In genomic region chr4:138461471-138461870, GRCm38 (mm10) we compare ENCODE assay signal across 15 mouse cellular contexts.
"Had no signal": no experiment of that assay in that cellular context is flagged by ENCODE, and none has a peak within 500 bp of the region (broad histone marks: within the 10 kb centered on the region; RNA-seq: fewer than 3 reads in every experiment).

No protein-coding gene starts in this region.

- H3K9me3 ChIP-seq: liver, embryonic 12.5 days; midbrain, embryonic 10.5 days; midbrain, embryonic 13.5 days; stomach, embryonic 15.5 days had no signal

- H3K9ac ChIP-seq: liver, embryonic 12.5 days; liver, embryonic 14.5 days; lung, embryonic 14.5 days; midbrain, embryonic 13.5 days; stomach, embryonic 15.5 days had no signal

- H3K4me2 ChIP-seq: liver, embryonic 12.5 days; lung, embryonic 14.5 days; midbrain, embryonic 13.5 days; stomach, embryonic 15.5 days had no signal

- ATAC-seq: liver, embryonic 12.5 days; midbrain, embryonic 13.5 days; midbrain, embryonic 16.5 days had no signal

- H3K36me3 ChIP-seq: liver, embryonic 12.5 days; stomach, embryonic 15.5 days had no signal

- H3K4me3 ChIP-seq: liver, embryonic 12.5 days; midbrain, embryonic 10.5 days; midbrain, embryonic 13.5 days; myocyte; stomach, embryonic 15.5 days had no signal

- DNase-seq: lung, adult 18-20 months; lung, postnatal 4 days; right cerebral cortex, postnatal 14 days; thymus, adult 2 months; thymus, postnatal 14 days; thymus, postnatal 36 days had no signal

- H3K27me3 ChIP-seq: stomach, embryonic 15.5 days had no signal

- H3K27ac ChIP-seq: liver, embryonic 12.5 days; liver, embryonic 14.5 days; stomach, embryonic 15.5 days; stomach, postnatal 0 days had no signal
